Mouse (Mus musculus) megakaryocyte-erythroid progenitor cell, adult 5-6 weeks (primary cell): ENCODE measurements around the gene Cntf. TPM values are rescaled to one million over a fixed set of nuclear protein-coding genes. Genes with fewer than 3 reads are reported as not detected.
A peak's percentile ranks its signal among the peaks of the same experiment; 100 is the strongest.

Source experiments
- ATAC-seq: replicated peaks from 2 replicates; pipeline ENCODE4 v1.8.0; 2016; ENCODE audit warnings: mild to moderate bottlenecking, inconsistent platforms; ENCODE audit not compliant: severe bottlenecking, poor library complexity, low FRiP score, low TSS enrichment
- total RNA-seq, 2 experiments: library from RNA; stranded (forward) in 1 of 2; stranded (reverse) in 1 of 2; fragments of 200-1000, 215-1000 nt in 1 of 2; fragments of >200 nt in 1 of 2; fragmentation: Nextera tagmentation in 1 of 2; gene quantifications; 2 replicates each; pipeline ENCODE4 v1.2.3; 2014 to 2017

Gene Cntf
- total RNA-seq (2014; fragmentation: Nextera tagmentation) (7.3 and 13.5 TPM in 2 replicates), total RNA-seq (2017) (1.3 and 2.1 TPM in 2 replicates)

DNA sequence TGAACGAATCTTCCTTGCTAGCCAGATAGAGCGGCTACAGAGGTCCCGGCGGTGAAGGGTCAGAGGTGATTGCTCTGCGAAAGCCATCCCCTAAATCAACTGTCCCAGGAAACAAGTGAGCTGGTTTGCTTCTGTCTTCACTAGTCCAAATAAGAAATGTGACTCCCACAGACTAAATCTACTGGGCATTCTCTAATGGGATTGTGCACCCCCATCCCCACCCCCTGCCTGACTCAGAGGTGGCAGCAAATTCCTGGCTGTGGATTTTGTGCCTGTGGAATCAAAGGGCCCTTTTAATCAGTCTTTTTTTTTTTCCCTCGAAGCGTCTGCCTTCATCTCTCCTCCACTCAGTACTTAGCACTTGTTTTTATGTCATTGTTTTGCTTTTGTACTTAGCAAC, at the start of gene Cntf:
Cntf (minus strand) TSS at position 325 of the 400 bp plus-strand sequence.
- ATAC-seq = no peak

GRCm38 (mm10) chr19:12813883-12814282, 48.5 kb upstream of the Cntf start:
- ATAC-seq = no peak

GRCm38 (mm10) chr19:12812644-12813364, 47.4 kb upstream of the Cntf start:
- peak; percentile 87 for ATAC-seq

DNA sequence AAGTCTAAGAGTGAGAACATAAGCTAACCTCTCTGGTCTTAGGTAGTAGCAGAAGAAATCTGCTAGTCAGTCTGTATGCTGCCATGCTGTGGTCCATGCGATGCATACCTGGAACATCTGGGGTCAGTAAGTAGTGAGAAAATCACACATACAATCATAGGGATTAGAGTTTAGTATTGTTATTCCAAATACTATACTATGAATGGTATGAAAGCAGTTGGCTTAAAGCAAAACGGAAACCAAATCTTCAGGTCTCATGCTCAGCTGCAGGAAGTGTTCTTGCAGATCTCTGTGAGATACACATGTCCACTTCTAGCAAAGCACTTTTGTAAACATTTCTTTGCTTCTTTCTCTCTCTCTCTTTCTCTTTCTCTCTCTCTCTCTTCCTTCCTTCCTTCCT, 40.8 kb upstream of the Cntf start:
- no peak for ATAC-seq

- no peak for ATAC-seq
Observed at GRCm38 (mm10) chr19:12805730-12806129, 40.3 kb upstream of the Cntf start.

DNA sequence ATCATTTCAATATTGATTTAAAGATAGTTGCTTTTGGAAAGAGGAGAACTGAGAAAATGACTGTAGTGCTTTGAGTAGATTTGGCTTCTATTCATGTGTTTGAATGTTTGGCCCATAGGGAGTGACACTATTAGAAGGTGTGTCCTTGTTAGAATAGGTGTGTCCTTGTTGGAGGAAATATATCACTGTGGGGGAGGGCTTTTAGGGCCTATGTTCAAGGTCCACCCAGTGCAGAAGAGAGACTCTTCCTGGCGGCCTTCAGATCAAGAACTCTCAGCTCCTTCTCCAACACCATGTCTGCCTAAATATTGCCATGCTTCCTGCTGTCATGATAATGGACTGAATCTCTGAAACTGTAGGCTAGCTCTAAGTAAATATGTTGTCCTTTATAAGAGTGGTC, 38.8 kb upstream of the Cntf start:
- ATAC-seq = no peak

- ATAC-seq = no peak
Observed at GRCm38 (mm10) chr19:12802830-12803229, 37.4 kb upstream of the Cntf start.

- no peak for ATAC-seq
Observed at GRCm38 (mm10) chr19:12801046-12801445, 35.6 kb upstream of the Cntf start.

DNA sequence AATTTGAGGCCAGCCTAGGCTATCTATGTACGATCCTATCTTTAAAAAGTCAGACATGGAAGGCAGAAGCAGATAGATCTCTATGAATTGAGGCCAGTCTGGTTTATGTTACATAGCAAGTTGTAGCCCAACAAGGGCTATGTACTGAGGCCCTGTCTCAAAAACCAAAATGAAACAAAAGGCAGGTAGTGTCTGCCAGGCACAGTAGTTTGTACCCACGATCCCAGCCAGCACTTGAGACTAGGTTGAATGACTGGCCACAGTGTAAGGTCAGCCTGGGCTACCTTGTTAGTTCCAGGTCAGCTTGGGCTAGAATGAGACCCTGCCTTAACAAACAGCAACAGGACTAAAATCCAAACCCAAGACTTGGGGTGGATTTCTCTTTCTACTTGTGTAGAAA, 35.2 kb upstream of the Cntf start:
- no peak for ATAC-seq

GRCm38 (mm10) chr19:12799081-12799480, 33.6 kb upstream of the Cntf start:
- ATAC-seq = no peak

DNA sequence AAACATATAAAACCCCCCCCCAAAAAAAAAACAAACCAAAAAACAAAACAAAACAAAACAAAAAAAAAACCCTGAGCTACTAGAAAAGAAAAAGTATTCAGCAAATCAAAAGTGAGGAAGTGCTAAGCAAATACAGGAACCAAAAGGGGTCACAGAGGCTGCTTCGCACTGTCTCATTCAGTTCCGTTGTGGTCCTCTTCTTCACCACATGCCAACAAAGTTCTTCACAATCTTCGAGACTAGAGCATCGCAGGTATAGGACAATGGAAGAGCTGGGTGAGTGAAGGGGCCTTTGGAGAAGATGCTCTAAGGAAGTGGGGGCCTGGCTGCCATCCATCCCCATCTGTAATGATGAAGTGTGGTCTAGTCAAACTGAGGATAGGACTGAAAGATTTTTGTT, 33.0 kb upstream of the Cntf start:
- ATAC-seq = no peak

GRCm38 (mm10) chr19:12797071-12797470, 31.6 kb upstream of the Cntf start:
- ATAC-seq = no peak

DNA sequence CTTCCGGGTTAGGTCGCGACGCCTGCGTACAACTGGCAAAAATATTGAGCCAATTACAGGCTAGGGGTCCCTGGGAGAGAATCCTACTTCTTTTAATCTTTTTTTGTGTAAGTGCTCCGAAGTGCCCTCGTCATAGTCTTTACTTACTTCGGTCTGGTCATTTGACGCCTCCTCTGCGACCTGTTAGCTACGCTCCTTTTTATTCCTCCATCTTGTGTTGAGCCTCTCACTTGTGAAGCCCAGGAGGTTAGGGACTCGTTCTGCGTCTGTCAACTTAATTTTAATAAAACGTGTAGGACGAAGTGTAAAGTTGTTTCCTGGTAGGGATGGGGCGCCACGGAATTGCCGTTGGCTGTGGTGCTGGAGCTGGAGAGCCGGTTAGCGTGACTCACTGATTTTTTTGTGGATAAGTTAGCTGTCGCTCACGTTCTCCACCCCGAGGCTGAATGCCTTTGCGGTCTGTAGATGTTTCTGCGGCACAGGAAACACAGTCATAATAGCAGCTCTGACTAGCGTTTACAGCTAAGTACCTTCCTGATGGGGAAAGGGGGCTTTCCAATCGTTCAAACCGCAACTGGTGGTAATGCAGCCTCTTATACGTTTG, 31.0 kb upstream of the Cntf start:
- peak; percentile 60 for ATAC-seq

- ATAC-seq = peak; percentile 86
Observed at GRCm38 (mm10) chr19:12795511-12796327, 30.3 kb upstream of the Cntf start, which contains the start of the genes Zfp91 and Lpxn. Zfp91 (minus strand) TSS chr19:12796126. Lpxn (plus strand) TSS chr19:12796193.

DNA sequence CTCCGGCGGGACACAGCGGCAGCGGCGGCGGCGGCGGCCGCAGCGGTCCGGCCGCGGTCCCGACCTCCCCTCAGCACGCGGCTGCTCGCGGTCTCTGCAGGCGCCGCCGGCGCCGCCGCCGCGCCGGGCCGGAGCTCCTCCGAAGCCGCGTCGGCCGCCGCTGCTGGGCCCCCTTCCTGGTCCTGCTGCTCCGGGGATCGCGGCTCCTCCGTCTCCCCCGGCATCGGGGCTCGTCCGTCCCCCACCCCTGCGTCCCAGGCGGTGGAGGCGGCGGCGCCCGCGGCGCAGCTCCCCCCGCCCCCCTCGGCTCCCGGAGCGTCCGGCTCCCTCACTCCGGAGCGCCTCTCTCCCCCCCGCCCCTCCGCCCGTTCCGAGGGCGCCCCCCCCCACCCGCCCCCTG, 29.7 kb upstream of the Cntf start:
- no peak for ATAC-seq

DNA sequence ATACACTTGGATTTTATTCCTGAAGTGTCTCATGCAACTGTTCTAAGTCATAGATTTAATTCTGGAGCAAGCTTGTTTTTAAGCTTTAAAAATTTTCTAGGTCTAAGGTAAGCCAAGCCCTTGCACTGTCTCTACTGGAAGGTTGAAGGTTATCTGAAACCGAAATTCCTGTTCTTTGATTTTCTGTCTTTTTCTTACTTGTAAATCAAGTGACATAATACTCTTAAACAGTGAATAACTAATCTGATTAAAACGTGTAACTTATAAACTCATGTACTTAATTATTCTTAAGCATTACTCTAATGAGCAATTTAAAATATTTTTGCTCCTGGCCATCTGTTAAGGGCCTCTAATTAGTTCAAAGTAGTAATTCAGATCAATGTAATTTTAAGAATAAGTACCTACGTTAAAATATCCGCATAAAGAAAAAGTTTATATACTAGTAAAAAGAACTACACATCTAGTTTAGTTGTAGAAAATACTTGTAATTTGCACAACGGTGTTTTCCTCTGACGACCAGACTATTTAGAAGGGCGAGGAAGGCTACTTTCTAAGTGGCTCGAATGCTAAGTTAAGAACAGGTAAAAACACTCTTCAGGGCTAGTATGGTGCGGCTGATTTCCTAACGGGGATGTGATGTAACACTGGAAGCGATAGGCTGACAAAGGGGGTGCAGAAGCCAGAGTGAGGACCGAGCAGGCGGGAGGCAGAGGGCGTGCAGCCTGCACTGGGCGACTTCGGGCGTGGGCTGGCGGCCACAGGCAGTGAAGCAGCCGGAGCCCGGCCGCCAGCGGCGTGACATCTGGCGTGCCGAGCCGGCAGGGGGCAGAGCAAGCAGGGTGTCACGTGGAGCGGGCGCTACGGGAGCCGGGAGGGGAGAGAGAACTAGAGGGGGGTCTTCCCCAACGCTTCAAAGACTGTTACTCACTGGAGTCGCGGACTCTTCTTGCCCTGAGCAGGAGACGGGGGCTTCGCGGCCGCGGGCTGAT, 28.9 kb upstream of the Cntf start:
- peak; percentile 66 for ATAC-seq

DNA sequence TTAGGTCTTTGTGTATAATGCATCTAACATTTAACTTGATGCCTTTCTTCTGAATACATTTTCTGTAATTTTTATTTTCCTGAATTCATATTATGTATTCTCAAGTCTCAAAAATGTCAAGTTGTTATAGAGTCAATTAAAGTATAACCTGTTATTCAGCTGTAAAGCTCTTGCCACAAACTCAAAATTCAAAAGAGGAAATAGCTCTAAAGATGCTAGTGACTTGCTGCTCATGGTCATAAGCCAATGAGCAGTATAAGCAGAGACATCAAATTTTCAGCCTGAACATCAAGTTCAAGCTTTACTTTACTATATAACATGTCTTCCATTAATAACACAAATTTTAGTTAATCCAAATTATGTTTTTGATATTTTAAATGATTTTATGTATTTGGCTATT, 26.9 kb upstream of the Cntf start:
- ATAC-seq = no peak

- ATAC-seq = no peak
Observed at GRCm38 (mm10) chr19:12787721-12788120, 22.3 kb upstream of the Cntf start.

DNA sequence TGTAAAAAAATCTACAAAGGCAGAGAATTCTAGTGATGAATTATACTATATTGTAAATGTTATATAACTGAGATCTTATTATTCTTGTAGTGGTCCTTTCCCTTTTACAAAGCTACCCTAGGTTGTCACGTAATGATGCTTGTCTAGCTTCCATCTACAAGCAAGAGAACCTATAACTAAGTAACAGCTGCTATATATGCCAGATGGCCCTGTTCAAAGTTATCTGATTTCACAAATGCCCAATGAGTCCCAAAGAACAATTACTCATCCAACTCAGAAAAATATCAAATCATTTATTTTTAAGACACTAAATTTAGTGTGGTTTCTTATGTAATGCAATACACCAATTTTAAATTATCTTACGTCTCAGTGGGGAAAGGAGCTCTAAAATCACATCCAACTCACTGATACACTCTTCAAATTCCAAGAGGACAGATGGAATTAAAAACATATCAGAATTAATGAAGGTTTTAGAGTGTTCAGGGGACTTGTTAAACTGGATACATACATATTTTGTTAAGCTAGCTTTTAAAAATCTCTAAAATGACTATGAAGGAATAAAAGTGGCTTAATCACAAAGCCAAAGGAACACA, 21.5 kb upstream of the Cntf start:
- ATAC-seq = no peak
